Mouse (Mus musculus): ENCODE data around the gene Zfp382. TPM values are rescaled to one million over a fixed set of nuclear protein-coding genes. Genes with fewer than 3 reads are reported as not detected.
"Not testable (repeated sequence)": the region's sequence is repeated elsewhere in the genome, so short reads cannot be mapped to it uniquely, and the experiment has no call there.

Gene Zfp382
- polyA plus RNA-seq, 1 experiment = 9.1 TPM

GRCm38 (mm10) chr7:30143555-30144209, 21.9 kb downstream of the Zfp382 start:
- peak; percentile 23 to 75 for DNase-seq (ENCODE audit: extremely low spot score in 1 of 2, low spot score in 1 of 2)

GRCm38 (mm10) chr7:30147011-30147410, 25.3 kb downstream of the Zfp382 start:
- DNase-seq (ENCODE audit: extremely low spot score in 1 of 2, low spot score in 1 of 2) = no peak

GRCm38 (mm10) chr7:30154040-30154439, 32.3 kb downstream of the Zfp382 start:
- no peak for DNase-seq (ENCODE audit: extremely low spot score in 1 of 2, low spot score in 1 of 2)

DNA sequence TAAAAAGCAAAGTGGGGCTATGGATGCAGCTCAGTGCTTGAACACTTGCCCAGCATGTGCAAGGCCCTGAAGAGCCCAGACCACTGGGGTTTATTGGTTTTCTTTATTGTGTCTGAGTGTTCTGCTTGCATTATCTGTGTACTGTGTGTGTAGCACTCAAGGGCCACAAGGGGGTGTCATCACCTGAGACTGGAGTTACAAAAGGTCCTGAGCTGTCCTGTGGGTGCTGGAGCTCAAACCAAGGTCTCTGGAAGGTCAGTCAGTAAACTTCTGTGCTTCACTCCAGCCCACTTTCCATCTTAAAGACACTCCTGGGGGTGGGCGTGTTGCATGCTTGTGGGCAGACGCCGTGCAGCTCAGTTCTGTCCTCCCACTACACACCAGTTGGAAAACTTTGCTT, 33.8 kb downstream of the Zfp382 start:
- no peak for DNase-seq (ENCODE audit: extremely low spot score in 1 of 2, low spot score in 1 of 2)

GRCm38 (mm10) chr7:30163113-30163512, 41.4 kb downstream of the Zfp382 start:
- no peak for DNase-seq (ENCODE audit: extremely low spot score in 1 of 2, low spot score in 1 of 2)

GRCm38 (mm10) chr7:30164745-30165144, 43.0 kb downstream of the Zfp382 start:
- no peak for DNase-seq (ENCODE audit: extremely low spot score in 1 of 2, low spot score in 1 of 2)

- DNase-seq (ENCODE audit: extremely low spot score in 1 of 2, low spot score in 1 of 2) = peak in 1 of 2 experiments; percentile 39
These were observed 47.3 kb downstream of the Zfp382 start for GRCm38 (mm10) chr7:30168914-30169582.

GRCm38 (mm10) chr7:30169583-30170282, 48.0 kb downstream of the Zfp382 start, which contains the start of gene Zfp146:
Gene Zfp146, minus strand, starts transcription at chr7:30169750.
- DNase-seq (ENCODE audit: extremely low spot score in 1 of 2, low spot score in 1 of 2) = peak; percentile 96 to 97

DNA sequence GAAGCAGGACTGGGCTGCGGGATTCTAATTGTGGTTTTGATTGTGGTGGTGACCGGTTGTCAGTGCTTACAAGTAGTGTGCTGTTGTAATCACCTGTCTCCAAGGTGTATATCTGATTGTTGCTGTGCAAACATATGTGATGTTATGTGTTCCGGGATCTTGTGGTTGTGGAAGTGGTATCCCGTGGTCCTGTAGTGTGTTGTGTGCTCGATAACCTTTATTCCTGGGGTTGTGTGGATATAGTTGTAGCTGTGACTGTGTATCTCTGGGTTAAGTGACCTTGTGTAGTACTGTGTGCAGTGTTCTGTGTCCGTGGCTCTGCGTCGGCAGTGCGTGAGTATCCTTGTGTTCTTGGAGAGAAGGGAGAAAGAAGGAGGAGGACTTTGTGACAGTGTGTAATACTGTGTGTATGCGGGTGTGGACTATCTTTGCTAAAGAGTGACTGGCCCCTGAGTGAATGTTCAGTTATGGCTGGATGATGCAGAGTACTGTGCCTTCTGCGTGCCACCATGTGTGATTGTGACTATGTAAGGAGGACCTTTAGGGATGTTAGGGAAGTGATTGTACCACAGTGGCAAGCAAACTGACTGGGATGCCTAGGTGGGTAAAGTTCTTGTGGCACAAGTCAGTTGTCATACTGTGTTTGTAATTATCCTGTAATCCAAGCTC, 48.7 kb downstream of the Zfp382 start:
- DNase-seq (ENCODE audit: extremely low spot score in 1 of 2, low spot score in 1 of 2) = no peak

DNA sequence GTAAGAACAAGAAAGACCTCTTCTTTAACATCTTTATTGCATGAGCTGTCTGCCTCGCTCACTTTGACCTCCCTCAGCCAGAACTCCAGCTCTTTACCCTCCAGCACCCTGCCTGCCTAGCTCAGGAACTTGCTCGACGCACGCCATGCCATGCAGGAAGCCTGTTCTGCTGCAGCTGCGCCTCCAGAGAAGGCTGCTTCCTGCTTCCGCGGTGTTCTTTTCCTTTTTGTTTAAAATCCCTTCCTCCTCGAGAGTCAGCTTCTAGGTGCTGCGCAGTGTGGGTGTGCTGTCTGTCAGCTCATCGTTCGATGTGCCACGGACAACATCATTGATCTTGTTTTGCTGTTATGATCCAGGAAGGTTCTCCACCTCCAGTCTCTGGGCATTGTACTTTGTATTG, 54.7 kb downstream of the Zfp382 start:
- DNase-seq (ENCODE audit: extremely low spot score in 1 of 2, low spot score in 1 of 2) = no peak

- DNase-seq (ENCODE audit: extremely low spot score in 1 of 2, low spot score in 1 of 2) = no peak
These were observed 56.5 kb downstream of the Zfp382 start for GRCm38 (mm10) chr7:30178256-30178655.

DNA sequence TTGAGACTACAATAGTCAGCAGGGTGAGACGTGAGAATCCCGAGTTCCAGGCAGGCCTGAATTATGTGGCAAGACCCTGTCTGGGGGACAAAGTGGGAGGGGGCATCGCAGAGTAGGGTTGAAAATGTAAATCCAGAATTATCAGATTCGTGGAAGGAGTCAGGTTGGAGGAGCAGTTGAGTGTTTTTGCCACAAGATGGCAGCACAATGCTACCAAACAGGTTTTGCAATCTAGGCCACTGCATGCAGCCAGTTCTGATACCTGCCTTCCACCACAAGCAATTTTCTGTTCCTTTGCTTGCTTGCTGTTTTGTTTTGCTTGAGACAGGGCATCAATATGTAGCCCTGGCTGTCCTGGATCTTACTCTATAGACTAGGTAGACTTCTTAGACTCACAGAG, 59.6 kb downstream of the Zfp382 start:
- peak; percentile 54 to 86 for DNase-seq (ENCODE audit: extremely low spot score in 1 of 2, low spot score in 1 of 2)

- not testable (repeated sequence) for DNase-seq (ENCODE audit: extremely low spot score in 1 of 2, low spot score in 1 of 2)
These were observed 60.2 kb downstream of the Zfp382 start for GRCm38 (mm10) chr7:30181929-30182328.

DNA sequence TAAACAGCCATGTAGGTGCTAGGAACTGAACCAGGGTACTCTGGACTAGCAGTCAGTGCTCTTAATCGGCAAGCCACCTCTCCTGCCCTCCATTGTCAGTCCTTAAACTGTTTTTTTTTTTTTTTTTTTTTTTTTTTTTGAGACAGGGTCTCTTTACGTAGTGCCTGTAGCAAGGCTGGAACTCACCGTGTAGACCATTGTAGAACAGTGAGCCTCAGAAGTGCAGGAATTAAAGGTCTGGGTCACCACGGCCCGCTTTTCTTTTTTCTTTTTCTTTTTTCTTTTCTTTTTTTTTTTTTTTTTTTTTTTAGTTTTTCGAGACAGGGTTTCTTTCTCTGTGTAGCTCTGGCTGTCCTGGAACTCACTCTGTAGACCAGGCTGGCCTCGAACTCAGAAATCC, 61.4 kb downstream of the Zfp382 start:
- DNase-seq (ENCODE audit: extremely low spot score in 1 of 2, low spot score in 1 of 2) = not testable (repeated sequence)

DNA sequence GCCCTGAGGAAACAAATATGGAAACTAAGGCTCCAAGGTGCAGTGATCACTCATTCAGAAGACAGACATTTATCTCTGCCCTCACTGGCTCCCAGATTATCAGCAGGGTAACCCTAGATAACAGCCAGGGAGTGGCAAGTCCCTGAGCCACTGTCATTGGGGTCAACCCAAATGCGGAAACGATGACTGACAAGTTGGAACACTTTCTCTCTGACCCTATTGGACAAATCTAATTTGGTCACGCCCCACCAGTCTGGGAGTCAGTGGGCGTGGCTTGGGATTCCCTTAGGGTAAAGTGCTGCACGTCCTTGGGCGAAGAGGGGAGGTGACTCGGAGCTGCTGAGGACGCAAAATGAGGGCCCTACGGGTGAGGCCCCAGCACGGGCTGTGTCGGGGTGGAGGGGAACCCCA, 62.1 kb downstream of the Zfp382 start, which contains the start of gene Cox7a1:
Gene Cox7a1, plus strand, starts transcription at position 266 of the 411 bp plus-strand sequence.
- peak in 1 of 2 experiments; percentile 74 for DNase-seq (ENCODE audit: extremely low spot score in 1 of 2, low spot score in 1 of 2)

Other genes with a start within 250 kb of the Zfp382 start
- 11.7 and 12.0 TPM in 2 replicates for gene Zfp27, start 215.4 kb upstream of the Zfp382 start, polyA plus RNA-seq (2012; rRNA removed)
- 8.8 and 10.4 TPM in 2 replicates for gene Zfp383, start 213.7 kb upstream of the Zfp382 start, polyA plus RNA-seq (2012; rRNA removed)
- 12.1 and 13.3 TPM in 2 replicates for gene Zfp74, start 167.9 kb upstream of the Zfp382 start, polyA plus RNA-seq (2012; rRNA removed)
- 2.5 and 3.1 TPM in 2 replicates for gene Zfp568, start 138.0 kb upstream of the Zfp382 start, polyA plus RNA-seq (2012; rRNA removed)
- 10.5 TPM in 2 replicates for gene Zfp14, start 70.6 kb upstream of the Zfp382 start, polyA plus RNA-seq (2012; rRNA removed)
- gene Zfp82, start 49.0 kb upstream of the Zfp382 start, polyA plus RNA-seq (2012; rRNA removed) = 2.6 and 3.4 TPM in 2 replicates
- gene Gm26920, start 31.5 kb upstream of the Zfp382 start, polyA plus RNA-seq (2012; rRNA removed) = 0.61 TPM in 1 of 2 replicates, not detected in the other
- gene Zfp566, start 31.4 kb upstream of the Zfp382 start, polyA plus RNA-seq (2012; rRNA removed) = 6.3 and 7.0 TPM in 2 replicates
- gene Zfp260, start 27.2 kb upstream of the Zfp382 start, polyA plus RNA-seq (2012; rRNA removed) = 34.8 and 35.4 TPM in 2 replicates
- gene Zfp146, start 47.8 kb downstream of the Zfp382 start, polyA plus RNA-seq (2012; rRNA removed) = 36.0 and 38.8 TPM in 2 replicates
- 5.6 and 7.7 TPM in 2 replicates for gene Cox7a1, start 62.2 kb downstream of the Zfp382 start, polyA plus RNA-seq (2012; rRNA removed)
- 236 and 319 TPM in 2 replicates for gene Capns1, start 76.9 kb downstream of the Zfp382 start, polyA plus RNA-seq (2012; rRNA removed)
- 157 and 161 TPM in 2 replicates for gene Polr2i, start 110.0 kb downstream of the Zfp382 start, polyA plus RNA-seq (2012; rRNA removed)
- 114 and 129 TPM in 2 replicates for gene Tbcb, start 110.3 kb downstream of the Zfp382 start, polyA plus RNA-seq (2012; rRNA removed)
- gene Ovol3, start 113.8 kb downstream of the Zfp382 start, polyA plus RNA-seq (2012; rRNA removed) = not detected in 2 replicates
- gene Thap8, start 158.2 kb downstream of the Zfp382 start, polyA plus RNA-seq (2012; rRNA removed) = 0.15 and 0.22 TPM in 2 replicates
- gene Wdr62, start 158.5 kb downstream of the Zfp382 start, polyA plus RNA-seq (2012; rRNA removed) = 3.9 and 5.6 TPM in 2 replicates
- gene Clip3, start 169.8 kb downstream of the Zfp382 start, polyA plus RNA-seq (2012; rRNA removed) = 354 and 373 TPM in 2 replicates
- 132 TPM in 2 replicates for gene Alkbh6, start 186.8 kb downstream of the Zfp382 start, polyA plus RNA-seq (2012; rRNA removed)
- 27.6 and 29.9 TPM in 2 replicates for gene Syne4, start 192.9 kb downstream of the Zfp382 start, polyA plus RNA-seq (2012; rRNA removed)
- gene E130208F15Rik, start 199.8 kb downstream of the Zfp382 start, polyA plus RNA-seq (2012; rRNA removed) = 0.34 and 0.66 TPM in 2 replicates
- gene Sdhaf1, start 202.0 kb downstream of the Zfp382 start, polyA plus RNA-seq (2012; rRNA removed) = 16.9 and 19.2 TPM in 2 replicates
- gene Lrfn3, start 240.8 kb downstream of the Zfp382 start, polyA plus RNA-seq (2012; rRNA removed) = 19.8 and 22.2 TPM in 2 replicates

All from frontal cortex, adult 2 months (tissue).